Mouse (Mus musculus) thymus, adult 2 months (tissue): ENCODE measurements around the gene Ppig.

Source experiments
- CTCF ChIP-seq: fragments of 200-500 bp; IDR thresholded peaks from 2 replicates; pipeline ENCODE4 v1.5.1; 2012; ENCODE audit warnings: mild to moderate bottlenecking, control low read depth, low read length, moderate library complexity, borderline replicate concordance; ENCODE audit not compliant: control insufficient read depth, poor library complexity, insufficient read depth; ENCODE audit errors: extremely low read depth
- POLR2A ChIP-seq: fragments of 200-500 bp; IDR thresholded peaks from 2 replicates; pipeline ENCODE4 v1.6.1; 2012; ENCODE audit warnings: mild to moderate bottlenecking, low read length, control low read depth, moderate library complexity; ENCODE audit not compliant: control insufficient read depth, poor library complexity, insufficient read depth; ENCODE audit errors: extremely low read depth

DNA sequence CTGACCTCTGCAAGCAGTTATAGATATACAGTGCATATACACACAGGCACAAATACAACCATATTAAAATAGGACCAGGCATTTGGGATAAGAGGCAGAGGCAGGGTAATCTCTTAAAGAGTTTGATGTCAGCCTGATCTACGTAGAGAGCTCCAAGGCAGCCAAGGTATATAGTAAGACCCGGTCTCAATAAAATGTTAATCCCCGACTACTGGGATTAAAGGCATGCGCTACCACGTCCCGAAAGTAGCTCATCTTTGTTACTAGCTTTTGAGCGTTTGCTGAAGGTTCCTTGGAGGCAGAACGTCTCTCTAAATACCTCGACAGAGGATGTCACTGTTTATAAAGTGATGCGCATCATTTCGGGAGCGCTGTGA lies at the start of gene Ppig:
- TF ChIP-seq CTCF (no peak), POLR2A (no peak)
